Mouse (Mus musculus): Measurements from ENCODE around the gene Fbxw7.

Fbxw7 gene

DNA sequence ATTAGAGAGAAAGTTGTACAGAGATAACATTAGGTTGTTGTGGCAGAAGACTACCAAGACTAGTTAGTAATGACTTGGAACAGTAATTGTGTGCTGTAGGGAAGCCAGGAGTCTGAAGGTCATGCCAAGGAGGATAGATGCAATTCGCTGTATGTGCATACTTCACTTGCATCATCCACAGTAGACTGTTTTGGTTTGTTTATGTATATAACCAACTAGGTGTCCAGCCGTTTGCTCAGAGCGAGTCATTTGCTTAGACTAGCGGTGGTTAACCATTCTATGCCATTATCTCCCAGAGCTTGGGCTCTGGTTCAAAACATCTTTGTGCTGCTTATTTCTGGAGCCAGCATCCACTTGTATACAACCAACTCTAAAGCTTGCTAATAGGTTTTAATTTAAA lies 134.3 kb downstream of the Fbxw7 start:
- no peak for DNase-seq (ENCODE audit: low read depth, low spot score)

DNA sequence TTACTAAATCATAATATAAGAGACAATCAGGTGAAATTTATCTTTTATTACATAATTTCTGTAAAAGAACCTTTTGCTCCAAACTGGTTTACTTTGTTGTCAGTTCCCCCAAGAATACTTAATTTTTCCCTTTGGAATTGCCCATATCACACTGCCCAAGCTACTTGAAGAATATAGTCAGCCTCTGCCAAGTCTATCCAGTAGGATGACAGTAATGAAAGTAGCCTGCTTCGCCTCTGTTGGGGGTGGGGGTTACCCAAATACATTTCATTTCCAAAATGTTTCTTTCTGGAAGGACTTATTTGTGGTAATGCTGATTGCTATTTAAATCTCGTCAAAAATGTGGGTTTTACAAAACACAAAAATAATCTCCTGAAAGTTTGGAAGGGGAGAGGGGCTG lies 136.6 kb downstream of the Fbxw7 start:
- DNase-seq (ENCODE audit: low read depth, low spot score): no peak

DNA sequence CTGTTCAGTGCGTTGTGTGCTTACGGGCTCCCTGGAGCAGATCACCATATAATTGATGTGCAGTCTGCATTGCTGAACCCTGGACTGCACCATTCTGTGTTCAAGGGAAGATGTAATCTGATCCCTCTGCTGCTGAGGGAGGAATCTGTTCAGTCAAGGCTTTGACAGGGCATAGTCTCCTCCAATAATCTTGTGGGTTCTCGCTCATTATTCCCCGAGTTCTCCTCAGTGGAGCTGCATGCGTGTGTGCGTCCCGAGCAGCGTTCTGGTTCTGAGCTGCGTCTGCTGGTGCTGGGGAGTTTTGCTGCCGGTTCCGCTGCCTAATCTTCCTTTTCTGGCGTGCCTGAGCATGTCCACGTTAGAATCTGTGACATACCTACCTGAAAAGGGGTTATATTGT lies 137.1 kb downstream of the Fbxw7 start:
- DNase-seq (ENCODE audit: low read depth, low spot score): peak; percentile 88

DNA sequence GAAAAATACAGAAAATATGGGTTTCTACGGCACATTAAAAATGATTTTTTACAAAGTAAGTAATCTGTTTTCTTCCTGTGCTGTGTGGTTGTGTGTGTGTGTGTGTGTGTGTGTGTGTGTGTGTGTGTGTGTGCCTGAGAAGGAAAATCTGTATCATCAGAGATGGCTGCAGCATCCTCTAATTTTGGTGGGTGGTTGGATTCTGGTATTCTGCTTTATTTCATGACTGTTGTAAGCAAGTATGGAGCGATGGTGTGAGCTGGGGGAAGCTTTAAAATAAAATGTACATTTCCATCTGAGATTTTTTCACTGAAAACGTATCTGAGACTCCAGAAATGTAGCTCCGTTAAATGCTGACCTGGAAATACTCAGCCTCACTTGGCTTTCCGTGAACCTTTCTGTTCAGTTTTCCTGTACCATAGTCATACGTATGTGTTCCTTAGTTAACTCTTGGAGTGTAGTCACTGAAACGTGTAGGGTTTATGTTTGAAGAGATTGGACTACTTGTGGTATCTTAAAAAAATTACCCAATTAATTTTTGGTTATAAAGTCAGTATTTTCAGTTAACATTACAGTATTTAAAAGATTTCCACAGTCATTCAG lies 137.6 kb downstream of the Fbxw7 start:
- no peak for DNase-seq (ENCODE audit: low read depth, low spot score)

DNA sequence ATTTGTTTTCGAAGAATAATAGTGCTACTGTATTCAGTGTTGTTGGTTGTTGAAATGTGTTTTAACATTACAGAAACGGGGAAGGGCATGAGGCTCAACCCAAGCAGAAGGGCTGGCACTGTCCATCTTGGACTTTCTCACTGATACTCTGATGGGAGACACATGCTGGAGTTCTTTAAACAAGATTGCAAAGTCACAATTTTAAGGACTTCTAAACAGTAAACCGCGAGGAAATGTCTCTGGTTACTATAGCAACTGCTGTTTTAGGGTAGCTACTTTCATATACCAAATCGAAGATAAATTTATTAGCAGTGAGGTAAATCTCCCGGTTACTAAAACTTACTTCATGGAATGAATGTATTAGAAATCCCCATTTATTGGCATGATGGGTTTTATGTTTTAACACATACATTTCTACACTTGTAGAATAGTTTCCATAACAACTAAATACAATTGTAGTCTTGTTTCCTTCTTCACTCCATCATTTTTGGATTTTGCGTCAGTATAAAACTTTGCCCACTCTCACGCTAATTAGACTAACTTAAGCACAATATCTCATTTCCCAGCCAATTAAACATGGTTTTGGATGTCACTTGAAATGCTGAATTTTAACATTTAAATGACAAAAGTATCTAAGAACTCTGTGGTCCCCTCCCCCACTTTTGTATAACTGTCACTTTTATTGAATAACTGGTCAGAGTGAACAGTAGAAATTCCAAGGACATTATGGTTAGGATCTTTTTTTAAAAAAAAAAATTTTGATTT lies 140.1 kb downstream of the Fbxw7 start:
- no peak for DNase-seq (ENCODE audit: low read depth, low spot score)

DNA sequence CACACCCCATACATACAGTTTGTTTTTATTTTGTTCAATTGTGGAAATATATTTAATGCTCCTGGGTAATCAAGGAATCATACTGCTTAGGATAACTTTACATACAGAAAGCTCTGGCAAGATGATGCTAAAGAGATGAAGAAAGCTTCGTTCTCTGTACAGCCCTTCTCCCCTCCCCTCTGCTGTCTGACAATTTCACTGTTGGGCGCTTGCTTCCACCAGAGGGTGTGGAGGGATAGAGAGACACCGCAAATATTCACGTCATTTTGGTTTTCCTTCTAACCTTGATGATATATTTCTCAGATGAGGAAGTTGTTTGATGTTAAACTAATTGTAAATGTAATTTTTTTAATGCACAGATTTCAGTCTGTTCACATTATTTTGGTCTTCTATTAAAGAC lies 140.8 kb downstream of the Fbxw7 start:
- no peak for DNase-seq (ENCODE audit: low read depth, low spot score)

DNA sequence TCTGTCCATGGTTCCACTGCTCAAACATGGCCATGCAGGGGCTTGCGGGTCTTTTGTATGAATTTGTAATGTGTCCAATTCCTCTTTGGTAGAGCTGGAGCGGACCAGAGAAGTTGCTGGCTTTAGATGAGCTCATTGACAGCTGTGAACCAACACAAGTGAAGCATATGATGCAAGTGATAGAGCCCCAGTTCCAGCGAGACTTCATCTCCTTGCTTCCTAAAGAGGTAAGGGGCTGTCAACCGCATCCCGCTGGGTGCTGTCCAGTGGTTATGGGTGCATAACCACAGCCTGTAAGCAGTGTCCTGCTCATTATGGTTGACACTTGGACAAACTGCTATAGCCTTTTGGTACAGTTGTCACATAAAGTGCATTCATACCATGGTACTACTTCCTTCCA lies 150.1 kb downstream of the Fbxw7 start:
- DNase-seq (ENCODE audit: low read depth, low spot score): no peak

DNA sequence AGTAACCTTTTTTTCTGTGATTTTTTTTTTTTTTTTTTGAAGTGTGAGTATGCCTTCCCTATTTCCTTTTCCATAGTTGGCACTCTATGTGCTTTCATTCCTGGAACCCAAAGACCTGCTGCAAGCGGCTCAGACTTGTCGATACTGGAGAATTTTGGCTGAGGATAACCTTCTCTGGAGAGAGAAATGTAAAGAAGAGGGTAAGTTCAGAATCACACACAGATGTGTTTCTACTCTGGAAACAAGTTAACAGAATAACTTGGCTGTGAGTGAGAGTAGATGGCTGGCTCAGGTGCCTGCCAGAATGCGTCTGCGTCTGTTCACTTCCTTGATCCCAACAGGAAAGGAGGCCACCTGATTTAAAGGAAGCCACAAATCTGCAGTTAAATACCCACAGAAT lies 152.3 kb downstream of the Fbxw7 start:
- DNase-seq (ENCODE audit: low read depth, low spot score): no peak

DNA sequence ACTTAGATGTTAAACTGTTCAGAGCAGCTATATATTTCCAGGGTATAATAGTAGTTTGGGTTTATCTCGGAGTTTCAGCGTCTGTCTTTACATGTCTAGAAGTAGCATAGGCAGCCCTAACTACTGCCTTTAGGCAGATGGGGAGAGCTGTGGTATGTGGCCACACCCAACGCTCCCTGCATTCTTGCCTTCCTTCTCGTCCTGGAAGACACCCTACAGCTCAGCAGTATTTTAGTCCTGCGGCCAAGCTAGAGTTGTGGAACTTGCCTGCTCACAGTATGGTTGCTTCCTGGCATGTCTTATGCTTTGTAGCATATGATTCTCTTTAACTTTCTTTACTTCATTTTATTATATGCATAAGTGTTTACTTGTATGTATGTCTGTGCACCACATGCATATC lies 156.5 kb downstream of the Fbxw7 start:
- DNase-seq (ENCODE audit: low read depth, low spot score): peak; percentile 93

DNA sequence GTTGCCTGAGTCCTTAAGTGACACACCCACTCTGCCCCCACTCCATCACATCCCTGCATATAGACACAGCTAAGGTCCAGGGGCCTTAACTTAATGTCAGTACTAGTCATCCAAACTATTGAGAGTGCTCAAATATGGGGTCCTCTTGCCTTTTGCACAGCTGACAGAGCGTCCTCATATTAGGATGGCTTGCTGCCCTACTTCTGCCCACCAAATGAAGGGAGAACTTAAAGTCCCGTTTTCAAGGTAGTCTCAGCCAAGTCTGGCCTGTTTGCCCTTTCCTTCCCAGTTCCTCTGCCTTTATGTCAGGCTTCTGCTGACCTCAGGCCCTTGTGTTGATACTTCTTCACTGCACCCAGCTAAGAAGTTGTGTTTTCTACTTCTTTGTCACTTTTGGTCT lies 157.8 kb downstream of the Fbxw7 start:
- no peak for DNase-seq (ENCODE audit: low read depth, low spot score)

DNA sequence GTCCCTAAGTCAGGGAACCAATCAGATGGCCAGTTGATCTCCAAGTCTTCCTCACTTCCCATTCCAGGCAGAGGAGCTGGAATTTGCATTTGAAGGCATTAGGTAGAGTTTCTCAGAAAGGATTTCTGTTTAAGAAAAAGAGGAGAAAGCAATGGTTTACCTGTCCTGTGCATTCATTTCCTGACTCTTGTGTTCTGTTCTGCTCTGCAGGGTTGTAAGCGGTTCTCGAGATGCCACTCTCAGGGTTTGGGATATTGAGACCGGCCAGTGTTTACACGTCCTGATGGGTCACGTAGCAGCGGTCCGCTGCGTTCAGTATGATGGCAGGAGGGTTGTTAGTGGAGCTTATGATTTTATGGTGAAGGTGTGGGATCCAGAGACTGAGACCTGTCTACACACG lies 159.1 kb downstream of the Fbxw7 start:
- DNase-seq (ENCODE audit: low read depth, low spot score): no peak

DNA sequence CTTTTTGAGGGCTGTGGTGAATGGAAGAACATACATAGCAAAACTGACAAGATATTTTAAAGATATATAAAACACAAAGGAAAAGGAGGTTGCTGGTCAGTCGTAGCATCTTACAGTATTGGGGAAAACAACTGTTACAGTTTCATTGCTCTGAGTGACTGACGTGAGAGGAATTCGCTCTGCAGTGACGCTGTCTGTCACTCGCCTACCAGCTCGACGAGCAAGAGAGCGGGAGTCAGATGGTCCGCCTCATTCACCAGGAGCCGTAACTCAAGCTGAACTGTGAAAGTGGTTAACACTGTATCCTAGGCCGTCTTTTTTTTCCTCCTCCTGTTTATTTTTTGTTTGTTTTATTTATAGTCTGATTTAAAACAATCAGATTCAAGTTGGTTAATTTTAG lies 163.6 kb downstream of the Fbxw7 start:
- no peak for DNase-seq (ENCODE audit: low read depth, low spot score)

DNA sequence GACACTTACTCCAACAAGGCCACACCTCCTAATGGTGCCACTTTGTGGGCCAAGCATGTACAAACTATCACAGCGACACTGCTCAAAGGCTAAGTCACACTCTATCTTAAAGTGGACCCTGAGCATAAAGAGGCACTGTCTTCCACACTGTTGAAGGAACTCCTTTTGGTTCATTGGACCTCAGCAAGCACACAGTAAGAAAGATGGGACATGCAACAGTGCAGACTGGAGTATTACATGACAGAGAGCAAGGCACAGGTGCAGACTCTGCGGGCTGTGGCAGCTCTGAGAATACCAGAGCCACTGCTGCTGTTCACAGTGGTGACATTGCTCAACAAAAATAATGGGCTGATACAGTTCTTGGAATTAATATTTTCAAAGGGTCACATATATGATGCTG lies 165.1 kb downstream of the Fbxw7 start:
- no peak for DNase-seq (ENCODE audit: low read depth, low spot score)

DNA sequence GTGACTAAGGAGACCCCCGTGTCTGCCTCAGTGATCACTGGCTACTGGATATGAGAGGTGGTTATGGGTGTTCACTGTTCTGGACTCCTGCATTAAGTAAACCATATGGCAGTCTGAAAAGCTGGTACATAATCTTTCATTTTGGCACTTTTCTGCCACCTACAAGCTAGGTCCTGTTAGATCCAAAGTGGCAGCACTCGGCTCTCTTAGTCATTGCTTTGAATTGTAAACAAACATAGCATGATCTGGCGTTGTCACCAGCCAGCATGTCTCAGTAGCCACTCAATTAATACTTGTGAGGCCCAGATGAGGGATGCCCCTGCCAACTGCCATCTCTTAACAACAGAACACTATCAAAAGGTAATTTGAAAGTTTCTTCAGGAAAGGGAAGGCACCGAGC lies 167.6 kb downstream of the Fbxw7 start:
- DNase-seq (ENCODE audit: low read depth, low spot score): no peak

DNA sequence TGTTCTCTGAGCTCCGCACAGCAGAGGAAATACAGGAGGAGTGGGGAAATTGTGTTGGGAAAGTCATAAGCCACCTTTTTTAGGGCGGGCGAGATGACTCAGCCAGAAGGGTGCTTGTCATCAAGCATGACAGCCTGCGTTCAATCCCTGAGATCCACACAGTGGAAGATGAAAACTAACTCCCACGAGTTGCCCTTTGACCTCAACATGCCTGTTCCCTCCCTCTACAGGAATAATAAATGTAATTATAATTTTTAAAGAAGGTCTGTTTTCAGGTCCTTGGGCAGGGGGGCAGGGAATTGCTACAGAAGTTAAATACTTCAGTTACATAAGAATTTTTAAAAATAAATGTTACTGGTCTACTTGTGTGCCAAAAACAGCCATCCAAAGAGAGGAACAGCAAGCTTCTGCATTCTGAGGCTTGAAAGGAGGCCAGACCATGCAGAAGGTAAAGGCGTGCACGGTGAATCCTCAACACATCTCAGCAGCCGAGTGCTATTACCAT lies 170.1 kb downstream of the Fbxw7 start:
- no peak for DNase-seq (ENCODE audit: low read depth, low spot score)

DNA sequence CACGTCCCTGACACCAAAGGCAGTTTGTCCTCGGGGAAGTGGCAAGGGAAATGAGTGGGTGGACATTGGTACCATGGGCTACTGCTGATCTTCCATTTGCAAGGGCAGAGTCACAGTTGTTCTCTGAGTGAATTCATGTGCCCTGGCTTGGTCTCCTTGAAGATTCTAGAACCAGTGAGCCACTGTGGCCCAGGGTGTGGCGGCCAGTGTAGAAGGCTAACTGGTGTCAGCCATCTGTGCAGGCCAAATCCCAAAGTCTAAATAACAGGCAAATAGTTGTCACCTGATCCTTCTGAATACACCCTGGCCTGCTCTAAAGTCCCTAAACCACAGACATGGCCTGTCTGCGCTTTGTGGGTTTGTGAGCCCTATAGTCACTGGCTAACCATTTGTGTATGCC lies 173.8 kb downstream of the Fbxw7 start:
- no peak for DNase-seq (ENCODE audit: low read depth, low spot score)

DNA sequence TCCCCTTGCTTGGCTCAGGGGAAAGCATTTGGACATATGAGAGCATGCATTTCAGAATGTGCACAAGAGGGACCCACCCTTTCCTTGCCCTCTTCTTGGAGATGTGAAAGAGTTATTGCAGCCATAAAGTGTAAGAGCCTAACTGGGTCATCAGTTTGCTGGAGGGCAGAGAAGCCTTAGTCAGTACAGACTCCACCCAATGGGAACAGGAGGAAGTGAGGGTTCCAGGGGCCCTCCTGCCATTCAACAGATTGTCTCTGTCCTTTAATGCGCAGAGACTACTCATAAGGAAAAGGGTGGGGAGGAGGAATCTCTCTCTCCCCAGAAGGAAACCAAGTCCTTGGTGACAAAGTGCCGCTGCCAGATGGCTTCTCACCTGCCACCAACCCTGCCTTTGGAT lies 190.2 kb downstream of the Fbxw7 start:
- DNase-seq (ENCODE audit: low read depth, low spot score): no peak

DNA sequence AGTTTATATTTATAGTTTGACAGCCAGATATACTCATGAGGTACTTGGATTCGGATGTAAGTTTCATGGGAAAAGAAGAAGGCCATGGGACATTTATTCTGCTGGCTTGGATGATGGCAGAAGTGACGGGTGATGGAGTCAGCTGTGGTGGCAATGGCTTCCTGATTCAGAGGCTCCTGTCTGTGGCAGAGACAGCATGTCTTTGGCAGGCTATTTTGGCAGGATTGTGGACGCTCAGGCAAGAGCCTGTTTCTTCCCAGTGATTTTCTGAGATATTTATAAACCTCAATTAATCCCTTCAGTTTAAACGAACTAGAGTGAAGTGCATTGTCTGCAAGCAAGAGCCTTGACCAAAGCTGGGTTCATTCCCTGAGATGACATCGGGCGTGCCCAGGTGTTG lies 197.8 kb downstream of the Fbxw7 start:
- no peak for DNase-seq (ENCODE audit: low read depth, low spot score)

DNA sequence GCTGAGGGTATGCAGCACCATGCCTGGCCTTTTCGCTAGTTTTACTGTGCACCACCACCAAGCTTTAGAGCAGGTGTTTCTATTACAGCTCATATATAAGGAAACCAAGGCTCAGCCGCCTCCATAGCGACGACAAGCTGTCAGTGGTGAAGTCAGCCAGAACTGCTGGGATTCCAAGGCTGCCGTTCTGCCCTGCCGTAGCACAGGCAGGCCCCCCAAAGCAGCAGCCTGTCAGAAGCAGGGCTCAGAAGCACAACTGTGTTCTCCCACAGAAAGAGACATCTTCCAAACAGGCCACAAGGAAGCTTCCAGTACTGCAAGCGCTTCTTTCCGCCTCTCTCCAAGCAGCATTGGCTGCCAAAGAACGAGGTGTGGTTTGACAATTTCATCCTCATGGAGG lies 200.6 kb downstream of the Fbxw7 start:
- peak; percentile 34 for DNase-seq (ENCODE audit: low read depth, low spot score)

DNA sequence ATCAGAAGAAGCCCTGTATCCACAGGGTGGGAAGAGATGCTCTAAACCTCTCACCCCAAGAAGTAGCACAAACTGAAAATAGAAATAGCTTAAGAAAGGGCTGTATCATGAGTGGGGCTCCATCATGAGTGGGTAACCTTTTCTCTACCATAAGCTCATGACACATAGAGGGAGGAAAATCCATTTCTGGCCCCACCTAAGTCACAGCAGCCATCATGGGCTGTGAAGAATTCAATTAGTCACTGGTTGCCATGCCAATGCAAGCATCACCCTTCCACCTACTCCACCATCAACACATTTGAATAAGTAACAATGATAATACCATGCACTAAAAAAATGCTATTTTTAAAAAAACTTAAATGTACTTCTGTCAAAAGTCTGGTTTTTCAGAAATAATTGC lies 205.1 kb downstream of the Fbxw7 start:
- no peak for DNase-seq (ENCODE audit: low read depth, low spot score)

DNA sequence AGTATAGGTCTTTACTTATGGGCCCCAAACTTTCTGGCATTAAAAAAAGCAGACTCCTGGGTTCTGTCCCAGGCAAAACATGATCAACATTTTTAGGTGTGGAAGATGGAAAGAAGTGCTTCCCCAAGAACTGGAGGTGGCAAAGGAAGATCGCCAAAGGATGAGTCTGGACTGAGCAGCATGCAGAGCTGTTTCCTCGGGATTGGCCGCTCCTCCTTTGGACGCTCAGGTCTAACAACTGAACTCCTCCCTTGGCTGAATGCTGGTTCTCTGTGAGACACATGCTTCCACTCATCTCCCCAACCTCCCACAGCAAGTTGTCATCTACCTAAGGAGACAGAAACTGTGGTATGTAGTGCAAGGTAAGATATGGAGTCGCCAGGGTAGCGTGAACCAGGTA lies 206.7 kb downstream of the Fbxw7 start:
- no peak for DNase-seq (ENCODE audit: low read depth, low spot score)

DNA sequence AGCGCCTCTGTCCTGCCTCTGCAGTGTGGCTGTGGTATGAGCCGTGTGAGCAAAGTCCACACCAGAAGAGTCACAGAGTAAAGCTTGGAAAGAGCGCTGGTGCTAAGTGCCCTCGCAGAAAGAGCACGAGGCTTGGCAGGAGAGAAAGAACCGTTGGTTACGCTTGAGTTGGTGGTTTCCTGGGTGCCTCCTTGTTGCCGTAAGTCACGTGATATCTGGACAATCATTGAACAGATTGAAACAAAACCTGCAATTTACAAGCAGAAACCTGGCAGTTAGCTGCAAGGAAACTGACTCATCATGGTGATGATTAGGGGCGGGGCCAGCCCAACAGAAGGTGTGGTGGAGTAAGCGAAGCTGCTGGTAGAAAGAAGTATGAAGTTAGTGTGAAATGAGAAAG lies 207.7 kb downstream of the Fbxw7 start:
- DNase-seq (ENCODE audit: low read depth, low spot score): peak; percentile 25

DNA sequence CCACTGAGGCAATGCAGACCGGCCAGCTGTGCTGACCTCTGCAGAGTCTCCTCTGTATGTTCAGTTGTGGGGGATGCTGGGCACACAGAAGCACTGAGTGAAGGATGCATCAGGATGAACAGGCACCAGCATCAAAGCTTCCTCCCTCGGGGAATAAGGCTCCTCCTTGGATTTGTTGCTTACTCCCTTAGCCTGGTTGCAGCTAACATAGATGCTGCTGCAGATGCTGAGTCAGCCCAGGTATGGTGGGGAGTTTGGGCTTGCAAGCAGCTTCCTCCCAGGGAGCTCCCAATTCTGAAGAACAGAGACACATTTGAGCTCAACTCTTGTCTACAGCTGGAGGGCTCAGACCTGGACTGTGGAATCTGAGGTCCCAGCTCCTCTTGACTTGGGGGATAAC lies 209.2 kb downstream of the Fbxw7 start:
- no peak for DNase-seq (ENCODE audit: low read depth, low spot score)
